Mouse (Mus musculus): Measurements from ENCODE around the gene Hebp1. TPM values are rescaled to one million over a fixed set of nuclear protein-coding genes. Genes with fewer than 3 reads are reported as not detected.

The Hebp1 gene
- polyA plus RNA-seq, 1 experiment: 53.8 TPM

GRCm38 (mm10) chr6:135113114-135113436 is 84.7 kb downstream of the Hebp1 start:
- no peak for DNase-seq (ENCODE audit: low read depth in 1 of 2, low spot score in 2 of 2)
- H3K4me3 ChIP-seq (ENCODE audit: extremely low read depth, insufficient read depth, insufficient read length): no peak overlapping the region
- H3K27me3 ChIP-seq (ENCODE audit: control insufficient read depth, insufficient read depth, low read length): no peaks in the 10 kb centered on the region
- TF ChIP-seq CTCF (IDR thresholded peaks at IDR 0.05; ENCODE audit: extremely low read depth, insufficient read depth, insufficient read length, insufficient replicate concordance) (no peak), POLR2A (IDR thresholded peaks at IDR 0.05; ENCODE audit: low read depth, low read length) (no peak)
- H3K36me3 ChIP-seq (ENCODE audit: control insufficient read depth, insufficient read depth, low read length): no peaks in the 10 kb centered on the region
- H3K4me1 ChIP-seq (ENCODE audit: control insufficient read depth, insufficient read depth, insufficient read length): no peaks in the 10 kb centered on the region
- WGBS: 67% methylated on average over 6 of the region's 6 CpGs
- no peak overlapping the region for H3K27ac ChIP-seq (ENCODE audit: insufficient read depth, low read length)

GRCm38 (mm10) chr6:135112411-135113113 is 85.3 kb downstream of the Hebp1 start:
- WGBS: 66% methylated on average over 7 of the region's 7 CpGs
- Histone ChIP-seq H3K27me3 (ENCODE audit: control insufficient read depth, insufficient read depth, low read length) (no peaks in the 10 kb centered on the region), H3K36me3 (ENCODE audit: control insufficient read depth, insufficient read depth, low read length) (no peaks in the 10 kb centered on the region), H3K4me1 (ENCODE audit: control insufficient read depth, insufficient read depth, insufficient read length) (no peaks in the 10 kb centered on the region), H3K27ac (ENCODE audit: insufficient read depth, low read length) (no peak overlapping the region), H3K4me3 (ENCODE audit: extremely low read depth, insufficient read depth, insufficient read length) (no peak overlapping the region)
- TF ChIP-seq POLR2A (IDR thresholded peaks at IDR 0.05; ENCODE audit: low read depth, low read length) (no peak), CTCF (IDR thresholded peaks at IDR 0.05; ENCODE audit: extremely low read depth, insufficient read depth, insufficient read length, insufficient replicate concordance) (no peak)
- DNase-seq (ENCODE audit: low read depth in 1 of 2, low spot score in 2 of 2): no peak

GRCm38 (mm10) chr6:135107014-135107413 is 90.8 kb downstream of the Hebp1 start:
- Histone ChIP-seq H3K4me1 (ENCODE audit: control insufficient read depth, insufficient read depth, insufficient read length) (no peaks in the 10 kb centered on the region), H3K36me3 (ENCODE audit: control insufficient read depth, insufficient read depth, low read length) (no peaks in the 10 kb centered on the region), H3K27me3 (ENCODE audit: control insufficient read depth, insufficient read depth, low read length) (no peaks in the 10 kb centered on the region), H3K27ac (ENCODE audit: insufficient read depth, low read length) (no peak overlapping the region), H3K4me3 (ENCODE audit: extremely low read depth, insufficient read depth, insufficient read length) (no peak overlapping the region)
- no peak for TF ChIP-seq POLR2A (IDR thresholded peaks at IDR 0.05; ENCODE audit: low read depth, low read length)
- TF ChIP-seq CTCF (IDR thresholded peaks at IDR 0.05; ENCODE audit: extremely low read depth, insufficient read depth, insufficient read length, insufficient replicate concordance): no peak
- no peak for DNase-seq (ENCODE audit: low read depth in 1 of 2, low spot score in 2 of 2)
- 84% methylated on average over 6 of the region's 6 CpGs for WGBS

- H3K4me3 ChIP-seq (ENCODE audit: extremely low read depth, insufficient read depth, insufficient read length): no peak overlapping the region
- no peaks in the 10 kb centered on the region for H3K4me1 ChIP-seq (ENCODE audit: control insufficient read depth, insufficient read depth, insufficient read length)
- no peaks in the 10 kb centered on the region for H3K27me3 ChIP-seq (ENCODE audit: control insufficient read depth, insufficient read depth, low read length)
- no peak overlapping the region for H3K27ac ChIP-seq (ENCODE audit: insufficient read depth, low read length)
- no peak for DNase-seq (ENCODE audit: low read depth in 1 of 2, low spot score in 2 of 2)
- TF ChIP-seq CTCF (IDR thresholded peaks at IDR 0.05; ENCODE audit: extremely low read depth, insufficient read depth, insufficient read length, insufficient replicate concordance) (no peak), POLR2A (IDR thresholded peaks at IDR 0.05; ENCODE audit: low read depth, low read length) (no peak)
- WGBS: 77% methylated on average over 5 of the region's 5 CpGs
- no peaks in the 10 kb centered on the region for H3K36me3 ChIP-seq (ENCODE audit: control insufficient read depth, insufficient read depth, low read length)
These were observed 95.0 kb downstream of the Hebp1 start for GRCm38 (mm10) chr6:135102736-135103303.

GRCm38 (mm10) chr6:135100787-135101472 is 96.9 kb downstream of the Hebp1 start:
- H3K4me3 ChIP-seq (ENCODE audit: extremely low read depth, insufficient read depth, insufficient read length): no peak overlapping the region
- H3K36me3 ChIP-seq (ENCODE audit: control insufficient read depth, insufficient read depth, low read length): no peaks in the 10 kb centered on the region
- WGBS: 85% methylated on average over 15 of the region's 15 CpGs
- H3K27me3 ChIP-seq (ENCODE audit: control insufficient read depth, insufficient read depth, low read length): no peaks in the 10 kb centered on the region
- TF ChIP-seq CTCF (IDR thresholded peaks at IDR 0.05; ENCODE audit: extremely low read depth, insufficient read depth, insufficient read length, insufficient replicate concordance): no peak
- TF ChIP-seq POLR2A (IDR thresholded peaks at IDR 0.05; ENCODE audit: low read depth, low read length): no peak
- DNase-seq (ENCODE audit: low read depth in 1 of 2, low spot score in 2 of 2): no peak
- H3K4me1 ChIP-seq (ENCODE audit: control insufficient read depth, insufficient read depth, insufficient read length): no peaks in the 10 kb centered on the region
- H3K27ac ChIP-seq (ENCODE audit: insufficient read depth, low read length): no peak overlapping the region

GRCm38 (mm10) chr6:135092798-135093470 is 104.9 kb downstream of the Hebp1 start:
- TF ChIP-seq POLR2A (IDR thresholded peaks at IDR 0.05; ENCODE audit: low read depth, low read length) (no peak), CTCF (IDR thresholded peaks at IDR 0.05; ENCODE audit: extremely low read depth, insufficient read depth, insufficient read length, insufficient replicate concordance) (no peak)
- WGBS: 89% methylated on average over 12 of the region's 12 CpGs
- Histone ChIP-seq H3K27me3 (ENCODE audit: control insufficient read depth, insufficient read depth, low read length) (no peaks in the 10 kb centered on the region), H3K36me3 (ENCODE audit: control insufficient read depth, insufficient read depth, low read length) (no peaks in the 10 kb centered on the region), H3K4me1 (ENCODE audit: control insufficient read depth, insufficient read depth, insufficient read length) (no peaks in the 10 kb centered on the region), H3K27ac (ENCODE audit: insufficient read depth, low read length) (no peak overlapping the region), H3K4me3 (ENCODE audit: extremely low read depth, insufficient read depth, insufficient read length) (no peak overlapping the region)
- DNase-seq (ENCODE audit: low read depth in 1 of 2, low spot score in 2 of 2): no peak

Data from spleen, adult 2 months (tissue).